Mouse (Mus musculus) central nervous system, embryonic 14 days (tissue): ENCODE data around the gene Rnf43. TPM values are rescaled to one million over a fixed set of nuclear protein-coding genes. Genes with fewer than 3 reads are reported as not detected.

ENCODE experiments used
- polyA plus RNA-seq: library from polyadenylated mRNA; depleted of rRNA; stranded (reverse); fragments of >200 nt; gene quantifications from 2 replicates; pipeline ENCODE4 v1.2.3, GENCODE M21; 2012; rRNA removed

The Rnf43 gene
- 1.3 and 1.4 TPM in 2 replicates for polyA plus RNA-seq

DNA sequence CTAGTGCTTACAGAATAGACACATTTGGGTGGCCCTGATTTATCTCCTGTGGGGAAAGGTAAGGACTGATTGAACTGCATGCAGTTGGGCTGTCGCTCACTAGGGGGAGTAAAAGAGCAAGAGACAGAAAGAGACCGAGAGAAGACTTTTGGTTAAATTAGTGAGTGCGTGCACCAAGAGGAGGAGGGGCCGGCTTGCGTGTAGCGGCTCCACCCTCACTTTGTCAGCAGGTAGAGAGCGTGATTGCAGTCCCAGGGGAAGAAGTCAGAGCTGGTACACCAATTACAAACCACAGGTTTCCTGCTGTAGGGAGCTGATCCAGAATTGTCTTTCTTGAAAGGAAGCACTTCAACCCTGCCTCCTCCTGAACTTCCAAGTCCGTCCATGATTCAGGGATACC is at the start of gene Rnf43:
Gene Rnf43, plus strand, starts transcription at position 316 of the 400 bp plus-strand sequence.

DNA sequence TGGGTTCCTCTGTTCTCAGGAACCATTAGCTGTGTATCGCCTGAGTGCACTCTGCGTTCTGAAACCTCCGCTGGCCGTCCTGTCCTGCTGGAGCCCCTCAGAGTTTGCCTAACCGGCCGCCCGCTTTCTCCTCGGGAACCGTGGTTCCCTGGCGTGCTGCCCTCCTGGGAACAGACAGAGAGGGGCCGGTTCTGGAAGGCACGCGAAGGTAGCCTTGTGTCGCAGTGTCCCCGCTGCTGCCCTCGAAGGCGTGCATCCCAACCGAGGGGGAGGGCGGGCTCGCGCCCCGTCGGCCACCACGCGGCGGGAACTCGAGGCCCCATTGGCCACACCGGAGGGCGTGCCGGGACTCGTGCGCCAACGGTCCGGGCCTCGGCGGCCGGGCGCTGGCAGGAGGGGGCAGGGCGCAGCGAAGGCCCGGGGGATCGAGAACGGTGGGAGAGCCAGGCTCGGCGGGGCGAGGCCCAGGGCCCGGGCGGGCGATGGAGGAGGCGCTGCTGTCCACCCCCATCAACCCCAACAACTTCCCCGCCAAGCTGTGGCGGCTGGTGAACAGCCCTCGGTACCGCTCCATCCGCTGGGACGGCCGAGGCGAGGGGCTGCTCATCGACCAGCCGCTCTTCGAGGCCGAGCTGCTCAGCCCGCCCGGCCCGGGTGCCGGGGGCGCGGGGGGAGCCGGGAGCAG is 45.6 kb upstream of the Rnf43 start, which contains the start of gene Hsf5:
Gene Hsf5, plus strand, starts transcription at position 375 of the 685 bp plus-strand sequence.

DNA sequence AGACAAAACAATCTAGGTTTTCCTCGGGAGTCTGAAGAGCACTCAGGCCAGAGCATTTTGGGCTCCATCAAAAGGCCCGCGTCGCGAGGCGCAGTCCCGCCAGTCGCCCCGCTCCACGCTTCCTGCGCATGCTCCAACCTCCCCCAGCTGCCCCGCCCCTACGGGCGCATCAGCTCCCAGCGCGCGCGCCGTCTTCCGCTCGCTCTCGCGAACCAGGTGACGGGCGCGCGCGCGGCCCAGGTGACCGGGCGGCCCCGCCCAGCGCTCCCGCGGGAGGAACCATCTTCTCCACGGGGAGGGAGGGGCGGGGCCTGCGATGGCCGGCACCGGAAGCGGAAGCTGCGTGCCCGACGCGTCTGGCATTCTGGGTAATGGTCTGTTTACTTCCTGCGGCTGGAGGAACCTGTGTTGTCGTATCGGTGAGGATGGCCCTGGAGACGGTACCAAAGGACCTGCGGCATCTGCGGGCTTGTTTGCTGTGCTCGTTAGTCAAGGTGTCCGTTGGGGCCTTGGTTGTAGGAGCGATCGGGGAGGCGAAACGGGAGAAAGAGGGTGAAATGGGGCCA is 74.7 kb downstream of the Rnf43 start, which contains the start of gene Supt4a:
Gene Supt4a, plus strand, starts transcription at position 378 of the 566 bp plus-strand sequence.

DNA sequence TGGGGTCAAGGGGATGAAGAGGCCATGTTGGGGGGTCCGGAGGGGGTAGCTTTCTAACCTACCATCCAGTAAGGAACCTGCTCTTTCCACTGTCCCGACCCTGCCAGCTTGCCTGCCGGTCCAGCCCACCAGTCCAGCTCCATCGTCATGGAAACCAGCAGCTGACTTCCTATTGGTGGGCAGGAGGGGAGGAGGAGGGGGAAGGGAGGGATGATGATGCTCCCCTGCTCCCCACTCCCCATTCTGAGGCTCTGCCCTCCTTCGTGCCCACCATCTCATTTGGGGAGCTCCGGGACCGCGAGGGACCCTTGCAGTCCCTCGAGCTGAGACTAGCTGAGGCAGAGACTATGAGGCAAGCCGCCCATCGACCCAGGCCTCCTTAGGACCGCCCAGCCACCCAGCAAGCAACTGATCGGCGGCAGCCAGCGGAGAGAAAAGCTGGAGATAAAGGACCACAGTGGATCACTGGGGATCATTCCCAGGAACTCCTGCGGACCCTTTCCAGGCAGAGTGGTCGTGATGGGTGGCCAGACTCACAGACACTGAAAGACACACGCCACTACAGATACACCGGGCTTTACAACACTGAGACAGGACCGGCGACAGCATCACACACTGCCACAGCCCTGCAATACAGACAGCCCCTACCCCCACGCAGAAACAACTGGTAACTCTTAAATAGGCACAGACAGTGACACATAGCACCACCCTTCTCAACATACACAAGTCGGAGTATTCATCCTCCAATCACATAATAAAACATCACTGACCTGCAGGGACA is 98.0 kb downstream of the Rnf43 start, which contains the start of gene Tspoap1:
Gene Tspoap1, plus strand, starts transcription at position 241 of the 781 bp plus-strand sequence.

Other genes with a start within 250 kb of the Rnf43 start
- gene Gm11492, start 96.1 kb upstream of the Rnf43 start, polyA plus RNA-seq = not detected in 2 replicates
- 17.9 and 22.9 TPM in 2 replicates for gene Sept4, start 93.8 kb upstream of the Rnf43 start, polyA plus RNA-seq
- gene Mtmr4, start 70.6 kb upstream of the Rnf43 start, polyA plus RNA-seq = 61.5 and 66.5 TPM in 2 replicates
- 0.23 and 0.30 TPM in 2 replicates for gene Hsf5, start 45.6 kb upstream of the Rnf43 start, polyA plus RNA-seq
- 142 and 144 TPM in 2 replicates for gene Supt4a, start 74.8 kb downstream of the Rnf43 start, polyA plus RNA-seq
- gene Tspoap1, start 97.8 kb downstream of the Rnf43 start, polyA plus RNA-seq = 136 and 142 TPM in 2 replicates
- 0.63 and 1.4 TPM in 2 replicates for gene Mpo, start 130.9 kb downstream of the Rnf43 start, polyA plus RNA-seq
- 0.37 and 0.76 TPM in 2 replicates for gene Lpo, start 165.6 kb downstream of the Rnf43 start, polyA plus RNA-seq
- 25.0 and 26.8 TPM in 2 replicates for gene Mks1, start 190.5 kb downstream of the Rnf43 start, polyA plus RNA-seq
- 0.20 and 0.24 TPM in 2 replicates for gene Epx, start 212.8 kb downstream of the Rnf43 start, polyA plus RNA-seq
- gene Olfr462, start 229.5 kb downstream of the Rnf43 start, polyA plus RNA-seq = not detected in 2 replicates
- not detected in 2 replicates for gene Olfr463, start 234.7 kb downstream of the Rnf43 start, polyA plus RNA-seq